Mouse (Mus musculus): ENCODE results near the gene Zfp712. TPM values are rescaled to one million over a fixed set of nuclear protein-coding genes. Genes with fewer than 3 reads are reported as not detected.

Gene Zfp712
- not detected in 2 replicates for polyA plus RNA-seq (2012; rRNA removed; ENCODE audit: low replicate concordance)

GRCm38 (mm10) chr13:67060786-67061358 lies at the start of gene Zfp712:
Zfp712 (minus strand) TSS chr13:67061170.

GRCm38 (mm10) chr13:67108194-67108820 lies 47.3 kb upstream of the Zfp712 start, which contains the start of gene Gm28557:
Gm28557 (minus strand) TSS chr13:67108604.

GRCm38 (mm10) chr13:67097876-67098275 lies 36.9 kb upstream of the Zfp712 start, which contains the start of gene Zfp708:
Zfp708 (minus strand) TSS chr13:67097976.

Other genes starting within 250 kb of the Zfp712 start
- gene Gm10767, start 156.3 kb downstream of the Zfp712 start, polyA plus RNA-seq (2012; rRNA removed; ENCODE audit: low replicate concordance), result 0.06 and 0.15 TPM in 2 replicates
- gene Zfp708, start 36.8 kb upstream of the Zfp712 start, polyA plus RNA-seq (2012; rRNA removed; ENCODE audit: low replicate concordance), result not detected in 2 replicates
- 0.91 and 0.95 TPM in 2 replicates for gene Gm28557, start 47.4 kb upstream of the Zfp712 start, polyA plus RNA-seq (2012; rRNA removed; ENCODE audit: low replicate concordance)
- not detected in 2 replicates for gene Rslcan18, start 55.1 kb upstream of the Zfp712 start, polyA plus RNA-seq (2012; rRNA removed; ENCODE audit: low replicate concordance)
- 0.02 TPM in 1 of 2 replicates, not detected in the other for gene Zfp759, start 60.5 kb upstream of the Zfp712 start, polyA plus RNA-seq (2012; rRNA removed; ENCODE audit: low replicate concordance)
- gene Rsl1, start 112.0 kb upstream of the Zfp712 start, polyA plus RNA-seq (2012; rRNA removed; ENCODE audit: low replicate concordance), result 0.53 TPM in 1 of 2 replicates, not detected in the other
- gene Zfp455, start 133.3 kb upstream of the Zfp712 start, polyA plus RNA-seq (2012; rRNA removed; ENCODE audit: low replicate concordance), result 0.06 TPM in 1 of 2 replicates, not detected in the other
- 0.05 and 0.07 TPM in 2 replicates for gene Zfp458, start 217.3 kb upstream of the Zfp712 start, polyA plus RNA-seq (2012; rRNA removed; ENCODE audit: low replicate concordance)
- 0.42 and 0.62 TPM in 2 replicates for gene Zfp457, start 245.3 kb upstream of the Zfp712 start, polyA plus RNA-seq (2012; rRNA removed; ENCODE audit: low replicate concordance)